Comparison of ENCODE assay signal across 8 mouse cellular contexts in the genomic region with DNA sequence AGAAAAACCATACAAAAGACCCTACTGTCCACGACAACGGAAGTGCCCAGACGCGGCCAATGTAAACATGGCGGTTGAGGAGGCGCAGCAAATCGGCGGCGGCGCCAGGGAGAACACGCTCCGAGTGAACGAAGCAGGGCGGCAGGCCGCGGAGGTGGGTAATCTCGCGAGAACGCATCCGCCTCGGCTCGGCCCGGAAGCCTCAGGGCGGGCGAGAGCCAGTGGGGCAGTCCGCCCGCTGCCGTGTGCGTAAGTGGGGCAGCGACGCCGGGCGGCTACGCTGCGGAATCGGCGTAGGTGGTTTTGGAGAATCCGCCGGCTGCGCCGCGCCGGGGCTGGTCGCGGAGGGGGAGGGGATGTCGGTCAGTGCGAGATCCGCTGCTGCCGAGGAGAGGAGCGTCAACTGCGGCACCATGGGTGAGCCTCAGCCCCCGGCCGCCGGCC. TPM values are rescaled to one million over a fixed set of nuclear protein-coding genes. Genes with fewer than 3 reads are reported as not detected.
DNase-seq lines count a peak whose midpoint lies in the region; ATAC-seq and TF ChIP-seq lines count a peak whose summit lies in the region.

Gene Sept7, plus strand, starts transcription at position 157 of the 444 bp plus-strand sequence.

- peak within 1 kb of the TSS; percentile 86 for H3K4me2 ChIP-seq in forebrain, embryonic 16.5 days (ENCODE audit: low read length)
- H3K4me2 ChIP-seq in lung, embryonic 14.5 days: peak within 1 kb of the TSS; percentile 81

- peak within 1 kb of the TSS; percentile 89 for H3K4me3 ChIP-seq in G1E (ENCODE audit: low read depth, low read length)
- peak within 1 kb of the TSS; percentile 93 for H3K4me3 ChIP-seq in forebrain, embryonic 16.5 days (replicated peaks; ENCODE audit: low read length)
- peak within 1 kb of the TSS; percentile 88 for H3K4me3 ChIP-seq in layer of hippocampus, adult 2 months
- H3K4me3 ChIP-seq in lung, embryonic 14.5 days (ENCODE audit: low read depth, low read length): peak within 1 kb of the TSS; percentile 99
- H3K4me3 ChIP-seq in olfactory bulb, adult 2 months (ENCODE audit: insufficient read depth, low read depth, low read length): peak within 1 kb of the TSS; percentile 92
- H3K4me3 ChIP-seq in thymus, adult 2 months (ENCODE audit: control insufficient read depth, insufficient read depth, low read length): peak within 1 kb of the TSS; percentile 100

- TF ChIP-seq POLR2A in olfactory bulb, adult 2 months (IDR thresholded peaks at IDR 0.05; ENCODE audit: insufficient read depth, low read depth, low read length): peak; percentile 79
- peak; percentile 78 for TF ChIP-seq POLR2A in thymus, adult 2 months (IDR thresholded peaks at IDR 0.05; ENCODE audit: control insufficient read depth, extremely low read depth, insufficient read depth, low read length, poor library complexity)

- TF ChIP-seq CTCF in G1E (IDR thresholded peaks at IDR 0.05; ENCODE audit: low read depth, low read length): no peak
- TF ChIP-seq CTCF in layer of hippocampus, adult 2 months (conservative IDR thresholded peaks at IDR 0.05): peak; percentile 28
- peak; percentile 16; the same call in 1 of the 2 replicates for TF ChIP-seq CTCF in lung, embryonic 14.5 days (IDR thresholded peaks at IDR 0.05; ENCODE audit: low read depth)
- no peak for TF ChIP-seq CTCF in olfactory bulb, adult 2 months (IDR thresholded peaks at IDR 0.05; ENCODE audit: insufficient read depth, low read depth, low read length)
- peak; percentile 23; the same call in 1 of the 2 replicates for TF ChIP-seq CTCF in thymus, adult 2 months (IDR thresholded peaks at IDR 0.05; ENCODE audit: borderline replicate concordance, control insufficient read depth, extremely low read depth, insufficient read depth, low read length, poor library complexity)

- peaks cover 22% of the 10 kb centered on the region for H3K4me1 ChIP-seq in G1E (ENCODE audit: insufficient read depth, low read depth, low read length)
- H3K4me1 ChIP-seq in forebrain, embryonic 16.5 days (replicated peaks; ENCODE audit: control insufficient read depth, insufficient read depth, low read length): peaks cover 16% of the 10 kb centered on the region
- peaks cover 11% of the 10 kb centered on the region; the same call in 1 of the 2 replicates for H3K4me1 ChIP-seq in lung, embryonic 14.5 days (ENCODE audit: insufficient read depth)
- no peaks in the 10 kb centered on the region for H3K4me1 ChIP-seq in olfactory bulb, adult 2 months (ENCODE audit: control insufficient read depth, insufficient read depth, low read length)
- 0 out of 2 replicates have a peak, but pooled peaks cover 2% of the 10 kb centered on the region for H3K4me1 ChIP-seq in thymus, adult 2 months (replicated peaks; ENCODE audit: control insufficient read depth, insufficient read depth, low read length)

- ATAC-seq in G1E (ENCODE audit: extremely low read depth, insufficient number of reproducible peaks, low FRiP score, poor library complexity, severe bottlenecking): peak; percentile 82
- ATAC-seq in forebrain, embryonic 16.5 days: peak; percentile 99
- ATAC-seq in lung, embryonic 14.5 days (ENCODE audit: insufficient read depth): peak; percentile 99

- peak within 1 kb of the TSS; percentile 98 for H3K9ac ChIP-seq in forebrain, embryonic 16.5 days (replicated peaks; ENCODE audit: low read depth, low read length)
- peak within 1 kb of the TSS; percentile 99 for H3K9ac ChIP-seq in lung, embryonic 14.5 days

- peak; percentile 91 for DNase-seq in G1E (ENCODE audit: low spot score)
- DNase-seq in cerebellum, adult 18-20 months: peak; percentile 99
- peak; percentile 100 for DNase-seq in heart, postnatal 36 days
- peak; percentile 99 for DNase-seq in layer of hippocampus, adult 2 months (ENCODE audit: low spot score in 2 of 2)
- DNase-seq in lung, embryonic 14.5 days: peak; percentile 99
- DNase-seq in thymus, adult 2 months: peak; percentile 99

- H3K9me3 ChIP-seq in G1E (replicated peaks): no peaks in the 10 kb centered on the region
- no peaks in the 10 kb centered on the region for H3K9me3 ChIP-seq in forebrain, embryonic 16.5 days (ENCODE audit: control insufficient read depth, low read length)
- H3K9me3 ChIP-seq in lung, embryonic 14.5 days (ENCODE audit: low read depth, low read length): no peaks in the 10 kb centered on the region

- no peaks in the 10 kb centered on the region for H3K27me3 ChIP-seq in G1E (ENCODE audit: insufficient read depth, low read length)
- H3K27me3 ChIP-seq in forebrain, embryonic 16.5 days (replicated peaks; ENCODE audit: control insufficient read depth, insufficient read depth, low read length): no peaks in the 10 kb centered on the region
- H3K27me3 ChIP-seq in lung, embryonic 14.5 days (ENCODE audit: insufficient read depth, low read length): no peaks in the 10 kb centered on the region
- H3K27me3 ChIP-seq in thymus, adult 2 months (ENCODE audit: control insufficient read depth, insufficient read depth, low read length): no peaks in the 10 kb centered on the region

- intact Hi-C loops in heart, postnatal 36 days (cut with DNase I): loop anchor here (2.0 to 10.0 kb wide), 6 partner anchors 40 to 232 kb away; partner anchors contain the start of genes Eepd1 and Herpud2

- peaks cover 6% of the 10 kb centered on the region for H3K36me3 ChIP-seq in G1E (replicated peaks)
- no peaks in the 10 kb centered on the region for H3K36me3 ChIP-seq in forebrain, embryonic 16.5 days (ENCODE audit: control insufficient read depth, insufficient read depth)
- H3K36me3 ChIP-seq in lung, embryonic 14.5 days (ENCODE audit: insufficient read depth): no peaks in the 10 kb centered on the region
- H3K36me3 ChIP-seq in thymus, adult 2 months (ENCODE audit: control insufficient read depth, insufficient read depth, low read length): no peaks in the 10 kb centered on the region

- WGBS in forebrain, embryonic 16.5 days: under 1% methylated on average over 46 of the region's 54 CpGs
- under 1% methylated on average over 54 of the region's 54 CpGs for WGBS in lung, embryonic 14.5 days
- WGBS in olfactory bulb, adult 2 months: under 1% methylated on average over 54 of the region's 54 CpGs
- WGBS in thymus, adult 2 months: under 1% methylated on average over 54 of the region's 54 CpGs

- H3K27ac ChIP-seq in forebrain, embryonic 16.5 days (ENCODE audit: low read length): peak within 1 kb of the TSS; percentile 98
- H3K27ac ChIP-seq in layer of hippocampus, adult 2 months: peak within 1 kb of the TSS; percentile 99
- peak within 1 kb of the TSS; percentile 99 for H3K27ac ChIP-seq in lung, embryonic 14.5 days (ENCODE audit: low read depth)
- peak within 1 kb of the TSS; percentile 90 for H3K27ac ChIP-seq in olfactory bulb, adult 2 months (ENCODE audit: insufficient read depth, low read depth, low read length)
- peak within 1 kb of the TSS; percentile 86 for H3K27ac ChIP-seq in thymus, adult 2 months (ENCODE audit: control insufficient read depth, insufficient read depth, low read length)

RNA-seq across cellular contexts. Expression of gene Sept7, which starts in this region (rescaled TPM):
- total RNA-seq in G1E (2014; fragmentation: Nextera tagmentation) (230 and 241 TPM in 2 replicates), G1E (2017) (310 and 352 TPM in 2 replicates)
- polyA plus RNA-seq in G1E (2012): 11.4 and 12.9 TPM in 2 replicates
- polyA plus RNA-seq in forebrain, embryonic 16.5 days (2015; fragmentation: Nextera tagmentation; extraction: Ambion mirVana): 265 and 301 TPM in 2 replicates
- total RNA-seq in heart, postnatal 36 days (2021): 100 to 1,000 TPM; 112 to 113 TPM
- 100 to 1,000 TPM; 263 to 265 TPM for total RNA-seq in layer of hippocampus, adult 2 months (2021)
- 303 and 307 TPM in 2 replicates for polyA plus RNA-seq in lung, embryonic 14.5 days (2014; fragmentation: Nextera tagmentation; extraction: Ambion mirVana)
- polyA plus RNA-seq in olfactory bulb, adult 2 months (2012; ENCODE audit: insufficient read depth, insufficient read length, low replicate concordance, missing spikeins): 121 and 188 TPM in 2 replicates
- polyA plus RNA-seq in thymus, adult 2 months (2012; rRNA removed): 16.0 and 16.2 TPM in 2 replicates

Comparison
In these comparisons a context has a peak if more than half of its experiments do, and no peak if none do; other contexts are left out.
1. Peak in every context shown above with its lines: DNase-seq, ATAC-seq, H3K4me3 ChIP-seq and H3K27ac ChIP-seq.
2. CTCF ChIP-seq: peak in layer of hippocampus, adult 2 months (single experiment), lung, embryonic 14.5 days (single experiment) and thymus, adult 2 months (single experiment); none in G1E (single experiment) and olfactory bulb, adult 2 months (single experiment).